Mouse (Mus musculus) heart, embryonic 13.5 days (tissue): ENCODE data around the gene Cuzd1. TPM values are rescaled to one million over a fixed set of nuclear protein-coding genes. Genes with fewer than 3 reads are reported as not detected.

Experiments
- polyA plus RNA-seq: library from polyadenylated mRNA; unstranded; fragments of >200 nt; fragmentation: Nextera tagmentation; extraction: Ambion mirVana; gene quantifications from 2 replicates; pipeline ENCODE4 v1.2.1, GENCODE M21; 2015

The Cuzd1 gene
- polyA plus RNA-seq, 1 experiment from 2014 or later = 0.74 TPM

Other genes starting within 250 kb of the Cuzd1 start
- not detected in 2 replicates for gene 4933402N03Rik, start 176.0 kb downstream of the Cuzd1 start, polyA plus RNA-seq
- gene 5430419D17Rik, start 147.9 kb downstream of the Cuzd1 start, polyA plus RNA-seq = 0.09 and 0.27 TPM in 2 replicates
- gene Fam24b, start 7.2 kb upstream of the Cuzd1 start, polyA plus RNA-seq = not detected in 2 replicates
- gene Fam24a, start 11.6 kb upstream of the Cuzd1 start, polyA plus RNA-seq = not detected in 2 replicates
- 18.3 and 18.5 TPM in 2 replicates for gene 2310057M21Rik, start 40.5 kb upstream of the Cuzd1 start, polyA plus RNA-seq
- 89.2 and 90.2 TPM in 2 replicates for gene Pstk, start 48.8 kb upstream of the Cuzd1 start, polyA plus RNA-seq
- gene Ikzf5, start 88.2 kb upstream of the Cuzd1 start, polyA plus RNA-seq = 7.5 and 7.9 TPM in 2 replicates
- 70.3 and 74.9 TPM in 2 replicates for gene Acadsb, start 88.3 kb upstream of the Cuzd1 start, polyA plus RNA-seq
- gene Hmx3, start 220.6 kb upstream of the Cuzd1 start, polyA plus RNA-seq = not detected in 2 replicates
- gene Hmx2, start 226.5 kb upstream of the Cuzd1 start, polyA plus RNA-seq = not detected in 2 replicates
- 130 and 143 TPM in 2 replicates for gene Bub3, start 237.9 kb upstream of the Cuzd1 start, polyA plus RNA-seq